Mouse (Mus musculus) CD4-positive, CD25-positive, alpha-beta regulatory T cell (primary cell): ENCODE data around the gene Hephl1. TPM values are rescaled to one million over a fixed set of nuclear protein-coding genes. Genes with fewer than 3 reads are reported as not detected.

ENCODE experiments used
- polyA plus RNA-seq: library from polyadenylated mRNA; unstranded; fragments of 100-300 nt; shearing (Covaris generic); gene quantifications from one replicate; pipeline ENCODE4 v1.2.1, GENCODE M21; 2017

The Hephl1 gene
- 0.06 TPM for polyA plus RNA-seq

GRCm38 (mm10) chr9:15112008-15112407 lies at the start of gene Hephl1:
Gene Hephl1, minus strand, starts transcription at chr9:15112108.

GRCm38 (mm10) chr9:15045084-15045669 lies 66.7 kb downstream of the Hephl1 start, which contains the start of gene Panx1:
Gene Panx1, minus strand, starts transcription at chr9:15045478.

Other genes starting within 250 kb of the Hephl1 start
- gene Izumo1r, start 208.2 kb downstream of the Hephl1 start, polyA plus RNA-seq, result 891 TPM
- 158 TPM for gene Panx1, start 66.6 kb downstream of the Hephl1 start, polyA plus RNA-seq
- not detected for gene Vstm5, start 126.9 kb upstream of the Hephl1 start, polyA plus RNA-seq
- 67.1 TPM for gene Med17, start 167.8 kb upstream of the Hephl1 start, polyA plus RNA-seq
- gene Taf1d, start 194.1 kb upstream of the Hephl1 start, polyA plus RNA-seq, result 73.1 TPM
- 3.5 TPM for gene 4931406C07Rik, start 194.3 kb upstream of the Hephl1 start, polyA plus RNA-seq
- gene Cep295, start 245.7 kb upstream of the Hephl1 start, polyA plus RNA-seq, result 28.3 TPM